Mouse (Mus musculus): ENCODE results near the gene Olfr56.
"Not testable (repeated sequence)": the region's sequence is repeated elsewhere in the genome, so short reads cannot be mapped to it uniquely, and the experiment has no call there.

The Olfr56 gene

GRCm38 (mm10) chr11:49168839-49169611, 190.3 kb downstream of the Olfr56 start:
- no peak for DNase-seq (ENCODE audit: low read depth, low spot score)

- DNase-seq (ENCODE audit: low read depth, low spot score) = no peak
Measured at GRCm38 (mm10) chr11:49170576-49170975, 191.9 kb downstream of the Olfr56 start.

GRCm38 (mm10) chr11:49175345-49175744, 196.7 kb downstream of the Olfr56 start:
- DNase-seq (ENCODE audit: low read depth, low spot score) = no peak

- not testable (repeated sequence) for DNase-seq (ENCODE audit: low read depth, low spot score)
Measured at GRCm38 (mm10) chr11:49176047-49176779, 197.5 kb downstream of the Olfr56 start.

- DNase-seq (ENCODE audit: low read depth, low spot score) = no peak
Measured at GRCm38 (mm10) chr11:49183172-49183571, 204.5 kb downstream of the Olfr56 start.

Data from retina, adult 2 months (tissue).